Mouse (Mus musculus): ENCODE measurements at regions not wholly inside any gene's neighbourhood (a gene's known extent, or its start where the extent isn't known, plus 50 kb on each side); places are given as distances from the start of the nearest gene placed in this dataset.

- no peak overlapping the region for H3K27ac ChIP-seq (replicated peaks; ENCODE audit: insufficient read depth, low read depth, low read length)
- no peaks in the 10 kb centered on the region for H3K36me3 ChIP-seq (ENCODE audit: control insufficient read depth, insufficient read depth, low read length)
- no peaks in the 10 kb centered on the region for H3K79me2 ChIP-seq (ENCODE audit: control insufficient read depth, insufficient read depth, low read length)
- no peak for TF ChIP-seq CTCF (IDR thresholded peaks at IDR 0.05; ENCODE audit: low read depth, low read length)
- H3K27me3 ChIP-seq (ENCODE audit: control insufficient read depth, insufficient read depth, low read length), result no peaks in the 10 kb centered on the region
- no peak for DNase-seq (ENCODE audit: extremely low read depth, low read depth, low spot score)
- H3K4me3 ChIP-seq (ENCODE audit: insufficient read depth, low read depth, low read length), result no peak overlapping the region
- H3K9ac ChIP-seq (ENCODE audit: low read depth, low read length), result no peak overlapping the region
- WGBS, result 81% methylated on average over 6 of the region's 6 CpGs
- H3K4me1 ChIP-seq (ENCODE audit: control insufficient read depth, insufficient read depth, low read length), result no peaks in the 10 kb centered on the region
Observed at GRCm38 (mm10) chr15:7639444-7639843, 171.2 kb upstream of the Gdnf start.

GRCm38 (mm10) chr15:7642075-7642474, 168.6 kb upstream of the Gdnf start:
- no peak overlapping the region for H3K27ac ChIP-seq (replicated peaks; ENCODE audit: insufficient read depth, low read depth, low read length)
- no peak overlapping the region for H3K9ac ChIP-seq (ENCODE audit: low read depth, low read length)
- 60% methylated on average over 2 of the region's 2 CpGs for WGBS
- H3K4me1 ChIP-seq (ENCODE audit: control insufficient read depth, insufficient read depth, low read length), result no peaks in the 10 kb centered on the region
- TF ChIP-seq POLR2A (IDR thresholded peaks at IDR 0.05; ENCODE audit: extremely low read depth, insufficient read depth, low read length) (no peak), CTCF (IDR thresholded peaks at IDR 0.05; ENCODE audit: low read depth, low read length) (no peak)
- no peak overlapping the region for H3K4me3 ChIP-seq (ENCODE audit: insufficient read depth, low read depth, low read length)
- no peaks in the 10 kb centered on the region for H3K79me2 ChIP-seq (ENCODE audit: control insufficient read depth, insufficient read depth, low read length)
- H3K27me3 ChIP-seq (ENCODE audit: control insufficient read depth, insufficient read depth, low read length), result no peaks in the 10 kb centered on the region
- no peak for DNase-seq (ENCODE audit: extremely low read depth, low read depth, low spot score)
- no peaks in the 10 kb centered on the region for H3K36me3 ChIP-seq (ENCODE audit: control insufficient read depth, insufficient read depth, low read length)

- no peaks in the 10 kb centered on the region for H3K4me1 ChIP-seq (ENCODE audit: control insufficient read depth, insufficient read depth, low read length)
- no peaks in the 10 kb centered on the region for H3K79me2 ChIP-seq (ENCODE audit: control insufficient read depth, insufficient read depth, low read length)
- no peak overlapping the region for H3K27ac ChIP-seq (replicated peaks; ENCODE audit: insufficient read depth, low read depth, low read length)
- no peaks in the 10 kb centered on the region for H3K27me3 ChIP-seq (ENCODE audit: control insufficient read depth, insufficient read depth, low read length)
- H3K9ac ChIP-seq (ENCODE audit: low read depth, low read length), result no peak overlapping the region
- no peak for DNase-seq (ENCODE audit: extremely low read depth, low read depth, low spot score)
- H3K4me3 ChIP-seq (ENCODE audit: insufficient read depth, low read depth, low read length), result no peak overlapping the region
- TF ChIP-seq POLR2A (IDR thresholded peaks at IDR 0.05; ENCODE audit: extremely low read depth, insufficient read depth, low read length), result no peak
- no peaks in the 10 kb centered on the region for H3K36me3 ChIP-seq (ENCODE audit: control insufficient read depth, insufficient read depth, low read length)
- 72% methylated on average over 3 of the region's 3 CpGs for WGBS
Observed at GRCm38 (mm10) chr15:7650705-7651104, 159.9 kb upstream of the Gdnf start.

GRCm38 (mm10) chr15:7663888-7664287, 146.8 kb upstream of the Gdnf start:
- no peak for TF ChIP-seq POLR2A (IDR thresholded peaks at IDR 0.05; ENCODE audit: extremely low read depth, insufficient read depth, low read length)
- no peak for TF ChIP-seq CTCF (IDR thresholded peaks at IDR 0.05; ENCODE audit: low read depth, low read length)
- no peak overlapping the region for H3K27ac ChIP-seq (replicated peaks; ENCODE audit: insufficient read depth, low read depth, low read length)
- H3K4me1 ChIP-seq (ENCODE audit: control insufficient read depth, insufficient read depth, low read length), result no peaks in the 10 kb centered on the region
- no peak overlapping the region for H3K9ac ChIP-seq (ENCODE audit: low read depth, low read length)
- WGBS, result 69% methylated on average over 2 of the region's 2 CpGs
- H3K27me3 ChIP-seq (ENCODE audit: control insufficient read depth, insufficient read depth, low read length), result no peaks in the 10 kb centered on the region; the same call in 1 of the 2 replicates
- H3K79me2 ChIP-seq (ENCODE audit: control insufficient read depth, insufficient read depth, low read length), result no peaks in the 10 kb centered on the region
- no peaks in the 10 kb centered on the region for H3K36me3 ChIP-seq (ENCODE audit: control insufficient read depth, insufficient read depth, low read length)
- H3K4me3 ChIP-seq (ENCODE audit: insufficient read depth, low read depth, low read length), result no peak overlapping the region
- no peak for DNase-seq (ENCODE audit: extremely low read depth, low read depth, low spot score)

GRCm38 (mm10) chr15:7669631-7670030, 141.0 kb upstream of the Gdnf start:
- TF ChIP-seq POLR2A (IDR thresholded peaks at IDR 0.05; ENCODE audit: extremely low read depth, insufficient read depth, low read length), result no peak
- H3K9ac ChIP-seq (ENCODE audit: low read depth, low read length), result no peak overlapping the region
- H3K27me3 ChIP-seq (ENCODE audit: control insufficient read depth, insufficient read depth, low read length), result no peaks in the 10 kb centered on the region
- no peaks in the 10 kb centered on the region for H3K4me1 ChIP-seq (ENCODE audit: control insufficient read depth, insufficient read depth, low read length)
- no peak overlapping the region for H3K27ac ChIP-seq (replicated peaks; ENCODE audit: insufficient read depth, low read depth, low read length)
- DNase-seq (ENCODE audit: extremely low read depth, low read depth, low spot score), result no peak
- H3K4me3 ChIP-seq (ENCODE audit: insufficient read depth, low read depth, low read length), result no peak overlapping the region
- WGBS, result 85% methylated on average over 8 of the region's 8 CpGs
- no peaks in the 10 kb centered on the region for H3K79me2 ChIP-seq (ENCODE audit: control insufficient read depth, insufficient read depth, low read length)
- H3K36me3 ChIP-seq (ENCODE audit: control insufficient read depth, insufficient read depth, low read length), result no peaks in the 10 kb centered on the region

- no peak overlapping the region for H3K9ac ChIP-seq (ENCODE audit: low read depth, low read length)
- DNase-seq (ENCODE audit: extremely low read depth, low read depth, low spot score), result no peak
- TF ChIP-seq CTCF (IDR thresholded peaks at IDR 0.05; ENCODE audit: low read depth, low read length), result no peak
- TF ChIP-seq POLR2A (IDR thresholded peaks at IDR 0.05; ENCODE audit: extremely low read depth, insufficient read depth, low read length), result no peak
- H3K27me3 ChIP-seq (ENCODE audit: control insufficient read depth, insufficient read depth, low read length), result 0 out of 2 replicates have a peak, but pooled peaks cover 3% of the 10 kb centered on the region
- no peaks in the 10 kb centered on the region for H3K79me2 ChIP-seq (ENCODE audit: control insufficient read depth, insufficient read depth, low read length)
- H3K4me3 ChIP-seq (ENCODE audit: insufficient read depth, low read depth, low read length), result no peak overlapping the region
- H3K4me1 ChIP-seq (ENCODE audit: control insufficient read depth, insufficient read depth, low read length), result no peaks in the 10 kb centered on the region
- 43% methylated on average over 1 of the region's 1 CpGs for WGBS
- H3K27ac ChIP-seq (replicated peaks; ENCODE audit: insufficient read depth, low read depth, low read length), result no peak overlapping the region
- H3K36me3 ChIP-seq (ENCODE audit: control insufficient read depth, insufficient read depth, low read length), result no peaks in the 10 kb centered on the region
Observed at GRCm38 (mm10) chr15:7676970-7677369, 133.7 kb upstream of the Gdnf start.
